Mouse (Mus musculus) adrenal gland, adult 18-20 months (tissue): Measurements from ENCODE around the gene Fbxl2. TPM values are rescaled to one million over a fixed set of nuclear protein-coding genes. Genes with fewer than 3 reads are reported as not detected.
"Not testable (repeated sequence)": the region's sequence is repeated elsewhere in the genome, so short reads cannot be mapped to it uniquely, and the experiment has no call there.

Experiments used
- DNase-seq, 2 experiments: peaks; one replicate each; pipeline ENCODE4 v3.0.0; 2021 to 2022; ENCODE audit warnings: low spot score in 2 of 2
- long read RNA-seq, 2 experiments: library from polyadenylated mRNA; stranded (forward); transcript quantifications; one replicate each; pipeline ENCODE4 v2.0.0; 2021
- total RNA-seq, 2 experiments: library from RNA; stranded (reverse); gene quantifications; 1 replicate in 1 of 2; 2 replicates in 1 of 2; pipeline ENCODE4 v1.2.3; 2021

Fbxl2 gene
- 1 to 10 TPM; 1.8 to 2.3 TPM for total RNA-seq
- long read RNA-seq, experiment 1, partial matches to known transcripts, result 0 of 1 reads
- long read RNA-seq, experiment 1, other reads (novel, unspliced or antisense), result 1 of 1 reads
- long read RNA-seq, experiment 2, transcript Fbxl2-201 (15 exons, 3,464 nt), result major isoform, 5 of 10 reads
- long read RNA-seq, experiment 2, partial matches to known transcripts, result 1 of 10 reads
- long read RNA-seq, experiment 2, other reads (novel, unspliced or antisense), result 4 of 10 reads

- DNase-seq, result no peak
Observed at GRCm38 (mm10) chr9:114046028-114046427, at the start of gene Fbxl2. Fbxl2 (minus strand) TSS chr9:114046191.

- no peak for DNase-seq
Observed at GRCm38 (mm10) chr9:114094854-114095253, 48.9 kb upstream of the Fbxl2 start.

GRCm38 (mm10) chr9:114092188-114092587 lies 46.2 kb upstream of the Fbxl2 start:
- DNase-seq, result not testable (repeated sequence)

- not testable (repeated sequence) for DNase-seq
Observed at GRCm38 (mm10) chr9:114088885-114089284, 42.9 kb upstream of the Fbxl2 start.

GRCm38 (mm10) chr9:114087106-114087815 lies 41.3 kb upstream of the Fbxl2 start:
- no peak for DNase-seq

GRCm38 (mm10) chr9:114086422-114086821 lies 40.4 kb upstream of the Fbxl2 start:
- DNase-seq, result no peak

- no peak for DNase-seq
Observed at GRCm38 (mm10) chr9:114073681-114074080, 27.7 kb upstream of the Fbxl2 start.

GRCm38 (mm10) chr9:114069372-114069771 lies 23.4 kb upstream of the Fbxl2 start:
- no peak for DNase-seq

- DNase-seq, result no peak
Observed at GRCm38 (mm10) chr9:114068494-114069053, 22.6 kb upstream of the Fbxl2 start.

GRCm38 (mm10) chr9:114057090-114057796 lies 11.3 kb upstream of the Fbxl2 start, which contains the start of gene Susd5:
Susd5 (plus strand) TSS chr9:114057140.
- DNase-seq, result no peak

GRCm38 (mm10) chr9:114052866-114053265 lies 6.9 kb upstream of the Fbxl2 start:
- DNase-seq, result no peak

- DNase-seq, result no peak
Observed at GRCm38 (mm10) chr9:114052031-114052430, 6.0 kb upstream of the Fbxl2 start.

GRCm38 (mm10) chr9:114050778-114051177 lies 4.8 kb upstream of the Fbxl2 start:
- DNase-seq, result no peak

- DNase-seq, result no peak
Observed at GRCm38 (mm10) chr9:114050106-114050505, 4.1 kb upstream of the Fbxl2 start.

GRCm38 (mm10) chr9:114046676-114047075 lies 685 bp upstream of the Fbxl2 start:
- DNase-seq, result no peak

- DNase-seq, result no peak
Observed at GRCm38 (mm10) chr9:114044446-114044845, 1.5 kb downstream of the Fbxl2 start.

- DNase-seq, result no peak
Observed at GRCm38 (mm10) chr9:114042490-114042889, 3.5 kb downstream of the Fbxl2 start.

GRCm38 (mm10) chr9:114040945-114041344 lies 5.0 kb downstream of the Fbxl2 start:
- no peak for DNase-seq

- DNase-seq, result peak; percentile 19 to 39
Observed at GRCm38 (mm10) chr9:114026261-114026934, 19.6 kb downstream of the Fbxl2 start.

GRCm38 (mm10) chr9:114025846-114026245 lies 20.1 kb downstream of the Fbxl2 start:
- DNase-seq, result no peak

GRCm38 (mm10) chr9:114025182-114025581 lies 20.8 kb downstream of the Fbxl2 start:
- no peak for DNase-seq
